Mouse (Mus musculus) embryonic fibroblast, embryonic 13.5 days (primary cell): ENCODE data around the gene Cacna1b.

ENCODE experiments used
- CTCF ChIP-seq: IDR thresholded peaks from 2 replicates; pipeline ENCODE4 v1.5.1; 2011; ENCODE audit warnings: mild to moderate bottlenecking, control low read depth, low read length, moderate library complexity, borderline replicate concordance; ENCODE audit not compliant: insufficient read depth
- POLR2A ChIP-seq: IDR thresholded peaks from 2 replicates; pipeline ENCODE4 v1.6.1; 2011; ENCODE audit warnings: low read depth, mild to moderate bottlenecking, control low read depth, low read length, moderate library complexity

DNA sequence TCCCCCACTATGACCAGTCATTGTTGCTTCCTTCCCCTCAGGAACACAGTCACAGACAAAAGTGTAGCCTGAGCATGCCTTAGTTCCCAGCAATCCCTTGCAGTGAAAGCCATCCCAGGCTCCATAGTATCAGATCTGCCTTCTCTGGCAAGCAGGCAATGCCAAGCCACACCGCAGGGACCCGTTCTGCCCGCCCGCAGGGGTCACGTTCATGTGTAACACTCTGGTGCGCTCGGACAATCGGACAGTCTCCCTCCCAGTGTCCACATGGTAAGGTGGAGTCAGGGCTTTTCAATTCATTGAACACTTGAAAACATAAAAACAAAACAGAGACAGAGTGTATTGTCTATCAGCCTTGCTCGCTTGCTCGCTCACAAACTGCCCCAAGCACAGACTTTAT is 44.7 kb upstream of the Cacna1b start:
- TF ChIP-seq CTCF, result no peak
- TF ChIP-seq POLR2A, result no peak
